Mouse (Mus musculus) MEL (cell line): ENCODE data around the gene Mrm2.
A peak's percentile ranks its signal among the peaks of the same experiment; 100 is the strongest.

ENCODE experiments used
- BHLHE40 ChIP-seq: IDR thresholded peaks from 2 replicates; pipeline ENCODE4 v1.6.1; 2012; ENCODE audit warnings: low read depth, mild to moderate bottlenecking, inconsistent platforms, low read length, improper control_type of control experiment, borderline replicate concordance
- CTCF ChIP-seq, 3 experiments: IDR thresholded peaks in 2 of 3; conservative IDR thresholded peaks in 1 of 3; 2 replicates each; pipeline ENCODE4 v1.5.1; 2011 to 2012; ENCODE audit warnings: low read length in 3 of 3, low read depth in 2 of 3, mild to moderate bottlenecking in 2 of 3, improper control_type of control experiment in 1 of 3, inconsistent platforms in 1 of 3, mixed read lengths in 1 of 3, moderate library complexity in 1 of 3; ENCODE audit not compliant: control insufficient read depth in 1 of 3, insufficient read depth in 1 of 3, poor library complexity in 1 of 3, severe bottlenecking in 1 of 3
- EP300 ChIP-seq, 2 experiments: IDR thresholded peaks; 2 replicates each; pipeline ENCODE4 v1.6.1; 2011; ENCODE audit warnings: improper control_type of control experiment in 2 of 2, low read length in 2 of 2, low read depth in 1 of 2, mild to moderate bottlenecking in 1 of 2
- GATA1 ChIP-seq: IDR thresholded peaks from 2 replicates; pipeline ENCODE4 v1.6.1; 2011; ENCODE audit warnings: low read depth, low read length, improper control_type of control experiment
- JUND ChIP-seq: IDR thresholded peaks from 2 replicates; pipeline ENCODE4 v1.6.1; 2011; ENCODE audit warnings: low read depth, mild to moderate bottlenecking, improper control_type of control experiment, low read length
- MYC ChIP-seq: IDR thresholded peaks from 2 replicates; pipeline ENCODE4 v1.6.1; 2011; ENCODE audit warnings: low read depth, mild to moderate bottlenecking, low read length, improper control_type of control experiment, moderate library complexity
- POLR2A ChIP-seq, 2 experiments: IDR thresholded peaks; 2 replicates each; pipeline ENCODE4 v1.6.1; 2011 to 2012; ENCODE audit warnings: low read length in 2 of 2, mild to moderate bottlenecking in 2 of 2, control low read depth in 1 of 2, improper control_type of control experiment in 1 of 2, low read depth in 1 of 2, moderate library complexity in 1 of 2; ENCODE audit not compliant: control insufficient read depth in 1 of 2, insufficient read depth in 1 of 2, poor library complexity in 1 of 2
- POLR2AphosphoS5 ChIP-seq: IDR thresholded peaks from 2 replicates; pipeline ENCODE4 v1.6.1; 2012; ENCODE audit warnings: low read depth, borderline replicate concordance, mild to moderate bottlenecking, inconsistent platforms, low read length, moderate library complexity, mixed read lengths
- RAD21 ChIP-seq: IDR thresholded peaks from 2 replicates; pipeline ENCODE4 v1.6.1; 2011; ENCODE audit warnings: mild to moderate bottlenecking, low read depth, low read length, improper control_type of control experiment
- TBP ChIP-seq: IDR thresholded peaks from 2 replicates; pipeline ENCODE4 v1.8.0; 2011; ENCODE audit warnings: low read depth, low read length, improper control_type of control experiment
- TCF12 ChIP-seq: IDR thresholded peaks from 2 replicates; pipeline ENCODE4 v1.6.1; 2014; ENCODE audit warnings: low read depth, mild to moderate bottlenecking, inconsistent platforms, low read length, improper control_type of control experiment, moderate library complexity
- USF1 ChIP-seq: IDR thresholded peaks from 2 replicates; pipeline ENCODE4 v1.6.1; 2014; ENCODE audit warnings: low read depth, mild to moderate bottlenecking, inconsistent platforms, low read length, improper control_type of control experiment, moderate library complexity

DNA sequence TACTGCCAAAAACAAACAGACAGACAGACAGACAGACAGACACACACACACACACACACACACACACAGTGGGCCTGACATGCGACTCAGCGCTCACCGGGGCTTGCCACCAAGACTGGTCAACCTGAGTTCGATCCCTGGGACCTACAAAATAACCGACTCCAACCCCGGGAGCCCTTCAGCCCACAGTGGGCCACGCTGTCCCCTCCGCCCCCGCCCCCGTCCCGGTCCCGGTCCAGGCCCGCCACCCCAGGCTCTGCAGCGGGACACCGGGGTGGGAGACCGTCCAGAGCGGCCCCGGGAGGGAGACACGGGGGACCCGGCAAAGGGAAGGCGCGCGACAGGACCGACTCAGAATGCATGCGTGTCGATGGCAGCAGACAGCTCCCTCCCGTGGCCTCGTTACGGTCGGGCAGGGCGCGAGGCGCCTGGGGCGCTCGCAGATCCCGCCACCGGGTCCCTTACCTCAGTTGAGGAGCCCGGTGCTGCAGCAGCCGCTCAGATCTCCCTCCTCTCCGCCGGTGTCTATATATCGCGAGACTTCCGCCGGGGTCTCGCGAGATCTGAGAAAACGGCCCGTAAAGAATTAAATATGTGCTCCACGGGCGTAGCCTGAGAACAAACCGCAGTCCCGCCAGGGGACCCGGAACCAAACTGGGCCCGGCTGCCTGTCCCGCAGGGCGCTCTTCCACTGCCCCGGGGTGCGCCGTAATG is 10.5 kb downstream of the Mrm2 start, which contains the start of the genes Mad1l1 and Nudt1:
- TF ChIP-seq CTCF (IDR thresholded peaks at IDR 0.05 in 2 of 3, conservative IDR thresholded peaks at IDR 0.05 in 1 of 3; ENCODE audit: control insufficient read depth in 1 of 3, insufficient read depth in 1 of 3, low read depth in 2 of 3, low read length in 3 of 3, poor library complexity in 1 of 3, severe bottlenecking in 1 of 3): no peak
- no peak for TF ChIP-seq BHLHE40
- no peak for TF ChIP-seq USF1
- no peak for TF ChIP-seq POLR2AphosphoS5
- TF ChIP-seq POLR2A (IDR thresholded peaks at IDR 0.05; ENCODE audit: control insufficient read depth in 1 of 2, insufficient read depth in 1 of 2, low read depth in 1 of 2, low read length in 2 of 2, poor library complexity in 1 of 2): peak; percentile 93 to 98
- TF ChIP-seq JUND: no peak
- peak; percentile 75; the same call in 1 of the 2 replicates for TF ChIP-seq TCF12
- TF ChIP-seq MYC: peak; percentile 10; the same call in 1 of the 2 replicates
- no peak for TF ChIP-seq GATA1
- TF ChIP-seq RAD21: no peak
- no peak for TF ChIP-seq EP300 (IDR thresholded peaks at IDR 0.05; ENCODE audit: low read depth in 1 of 2, low read length in 2 of 2)
- TF ChIP-seq TBP: peak; percentile 95
